Mouse (Mus musculus) G1E (cell line): Measurements from ENCODE around the gene P4hb.

Experiments
- CTCF ChIP-seq: IDR thresholded peaks from 2 replicates; pipeline ENCODE4 v1.5.1; 2012; ENCODE audit warnings: low read depth, low read length, inconsistent platforms, mixed read lengths
- GATA1 ChIP-seq: IDR thresholded peaks from 2 replicates; pipeline ENCODE4 v1.6.1; 2012; ENCODE audit warnings: borderline replicate concordance, low read length, inconsistent platforms, mixed read lengths
- POLR2AphosphoS5 ChIP-seq: IDR thresholded peaks from 2 replicates; pipeline ENCODE4 v1.6.1; 2012; ENCODE audit warnings: low read depth, low read length, inconsistent platforms; ENCODE audit not compliant: insufficient replicate concordance
- TAL1 ChIP-seq: conservative IDR thresholded peaks from 2 replicates; pipeline ENCODE4 v1.6.1; 2012; ENCODE audit warnings: low read depth, low read length, inconsistent platforms, mixed read lengths

GRCm38 (mm10) chr11:120562949-120563348, 10.1 kb downstream of the P4hb start:
- TF ChIP-seq GATA1, result no peak
- no peak for TF ChIP-seq POLR2AphosphoS5
- no peak for TF ChIP-seq CTCF
- no peak for TF ChIP-seq TAL1
